Mouse (Mus musculus): ENCODE data around the gene Ksr1. TPM values are rescaled to one million over a fixed set of nuclear protein-coding genes. Genes with fewer than 3 reads are reported as not detected.

The Ksr1 gene
- polyA plus RNA-seq, 1 experiment = 14.5 TPM

DNA sequence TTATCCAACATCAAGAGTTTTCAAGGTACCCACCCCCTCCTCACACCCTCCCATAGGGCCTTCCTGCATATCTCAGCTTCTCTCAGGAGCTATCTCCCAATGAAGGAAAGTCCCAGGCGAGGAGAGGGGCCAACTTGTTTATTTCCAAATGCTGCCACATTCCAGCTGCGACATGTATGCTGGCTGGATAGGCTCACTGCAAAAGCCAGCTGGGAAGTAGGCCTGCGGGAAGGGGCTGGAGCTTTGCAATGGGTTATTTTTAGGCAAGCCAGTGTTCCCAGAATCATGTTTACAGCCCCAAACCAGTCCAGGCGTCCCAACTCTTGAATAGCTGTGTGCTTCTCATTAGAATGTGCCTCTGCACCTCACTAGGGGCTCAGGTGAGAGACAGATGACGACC, 51.5 kb downstream of the Ksr1 start:
- Histone ChIP-seq H3K27ac (ENCODE audit: insufficient read depth, low read length) (peak overlapping the region; percentile 32; the same call in 1 of the 2 replicates), H3K36me3 (ENCODE audit: control insufficient read depth, insufficient read depth, low read length) (no peaks in the 10 kb centered on the region), H3K27me3 (ENCODE audit: control insufficient read depth, insufficient read depth, low read length) (no peaks in the 10 kb centered on the region), H3K4me3 (ENCODE audit: extremely low read depth, insufficient read depth, insufficient read length) (no peak overlapping the region), H3K4me1 (ENCODE audit: control insufficient read depth, insufficient read depth, insufficient read length) (peaks cover 9% of the 10 kb centered on the region; the same call in 1 of the 2 replicates)
- 86% methylated on average over 5 of the region's 5 CpGs for WGBS
- TF ChIP-seq CTCF (IDR thresholded peaks at IDR 0.05; ENCODE audit: extremely low read depth, insufficient read depth, insufficient read length, insufficient replicate concordance) = no peak
- TF ChIP-seq POLR2A (IDR thresholded peaks at IDR 0.05; ENCODE audit: low read depth, low read length) = no peak
- DNase-seq (ENCODE audit: low read depth in 1 of 2, low spot score in 2 of 2) = no peak

DNA sequence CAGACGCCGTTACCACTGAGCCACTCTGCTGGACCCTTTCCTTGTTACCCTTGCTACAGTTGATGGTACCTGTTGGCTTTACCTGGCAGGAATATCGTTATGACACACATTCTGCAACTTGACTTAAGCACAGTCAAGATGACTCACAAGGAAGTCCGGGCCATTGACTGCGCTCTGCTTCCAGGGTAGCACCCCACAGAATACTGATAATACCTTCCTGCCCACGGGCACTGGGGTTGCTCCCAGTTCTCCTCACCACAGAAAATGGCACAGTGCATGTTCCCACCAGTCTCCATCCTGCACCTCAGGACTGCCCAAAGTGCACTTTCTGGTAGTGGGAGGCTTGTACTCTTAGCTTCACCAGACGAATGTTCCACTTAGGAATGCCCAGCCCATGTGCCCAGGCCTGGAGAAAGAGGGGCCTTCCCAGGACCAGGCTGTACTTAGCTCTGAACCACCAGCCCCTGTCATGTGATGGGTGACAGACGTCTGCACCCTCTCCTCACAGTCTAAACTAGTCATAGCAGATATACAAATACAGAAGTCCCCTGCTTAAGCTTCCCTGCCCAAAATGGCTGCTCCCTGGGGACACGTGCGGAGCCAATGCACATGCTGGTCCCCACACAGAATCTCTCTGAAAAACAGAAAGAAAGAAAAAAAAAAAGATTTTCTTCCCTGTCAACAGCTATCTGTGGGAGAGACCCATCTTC, 52.1 kb downstream of the Ksr1 start:
- DNase-seq (ENCODE audit: low read depth in 1 of 2, low spot score in 2 of 2) = no peak
- no peak overlapping the region for H3K4me3 ChIP-seq (ENCODE audit: extremely low read depth, insufficient read depth, insufficient read length)
- H3K27me3 ChIP-seq (ENCODE audit: control insufficient read depth, insufficient read depth, low read length) = no peaks in the 10 kb centered on the region
- TF ChIP-seq CTCF (IDR thresholded peaks at IDR 0.05; ENCODE audit: extremely low read depth, insufficient read depth, insufficient read length, insufficient replicate concordance) (no peak), POLR2A (IDR thresholded peaks at IDR 0.05; ENCODE audit: low read depth, low read length) (no peak)
- H3K27ac ChIP-seq (ENCODE audit: insufficient read depth, low read length) = peak overlapping the region; percentile 32; the same call in 1 of the 2 replicates
- H3K36me3 ChIP-seq (ENCODE audit: control insufficient read depth, insufficient read depth, low read length) = no peaks in the 10 kb centered on the region
- 60% methylated on average over 10 of the region's 10 CpGs for WGBS
- peaks cover 9% of the 10 kb centered on the region; the same call in 1 of the 2 replicates for H3K4me1 ChIP-seq (ENCODE audit: control insufficient read depth, insufficient read depth, insufficient read length)

DNA sequence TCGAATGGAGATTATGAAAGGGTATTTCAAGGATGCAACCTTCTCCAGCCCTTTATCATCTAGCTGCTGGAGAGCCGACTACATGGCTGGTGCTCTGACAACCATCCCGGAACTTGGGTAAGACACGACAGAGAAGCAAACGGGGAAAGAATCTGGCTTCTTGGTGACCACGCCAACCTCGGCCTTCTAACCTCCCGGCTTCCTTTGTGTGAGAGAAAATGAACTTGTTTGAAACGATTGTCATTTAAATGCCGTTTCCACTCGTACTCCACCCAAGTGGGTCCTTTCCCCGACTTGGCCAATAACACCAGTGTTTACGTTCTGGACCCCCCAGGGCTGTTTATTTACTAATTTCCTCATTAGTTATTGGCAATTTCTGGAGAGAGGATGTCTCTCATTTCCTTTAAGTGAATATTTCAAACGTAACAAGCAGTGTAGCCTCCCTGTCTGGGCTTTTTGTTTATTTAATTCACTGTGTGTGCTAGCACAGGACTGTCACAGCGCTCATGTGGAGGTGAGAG, 52.8 kb downstream of the Ksr1 start:
- H3K27ac ChIP-seq (ENCODE audit: insufficient read depth, low read length) = no peak overlapping the region
- 64% methylated on average over 15 of the region's 15 CpGs for WGBS

DNA sequence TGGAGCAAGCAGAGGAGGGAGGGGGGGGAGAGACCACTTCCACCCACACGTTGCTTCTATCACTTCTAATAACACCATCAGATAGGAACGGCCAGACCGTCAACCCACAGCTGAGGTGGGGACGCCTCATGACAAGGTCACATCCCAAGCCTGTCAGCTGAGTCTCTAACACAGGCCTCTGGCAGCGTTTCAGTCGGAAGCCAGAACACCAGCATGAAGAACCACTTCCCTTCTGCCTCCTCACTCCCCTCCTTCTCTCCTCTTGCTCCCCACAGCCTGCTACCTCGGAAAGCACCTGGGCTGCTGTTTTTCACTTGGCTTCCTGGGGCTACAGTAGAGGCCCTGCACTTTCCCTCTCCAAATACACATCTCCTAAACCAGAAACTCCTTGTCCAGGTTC, 53.4 kb downstream of the Ksr1 start:
- 0 out of 2 replicates have a peak overlapping the region, but pooled peaks have one; percentile 0 for H3K27ac ChIP-seq (ENCODE audit: insufficient read depth, low read length)
- no peak for DNase-seq (ENCODE audit: low read depth in 1 of 2, low spot score in 2 of 2)
- TF ChIP-seq CTCF (IDR thresholded peaks at IDR 0.05; ENCODE audit: extremely low read depth, insufficient read depth, insufficient read length, insufficient replicate concordance) (no peak), POLR2A (IDR thresholded peaks at IDR 0.05; ENCODE audit: low read depth, low read length) (no peak)
- no peak overlapping the region for H3K4me3 ChIP-seq (ENCODE audit: extremely low read depth, insufficient read depth, insufficient read length)
- WGBS = 14% methylated on average over 7 of the region's 7 CpGs
- no peaks in the 10 kb centered on the region for H3K36me3 ChIP-seq (ENCODE audit: control insufficient read depth, insufficient read depth, low read length)
- H3K4me1 ChIP-seq (ENCODE audit: control insufficient read depth, insufficient read depth, insufficient read length) = peaks cover 16% of the 10 kb centered on the region; the same call in 1 of the 2 replicates
- no peaks in the 10 kb centered on the region for H3K27me3 ChIP-seq (ENCODE audit: control insufficient read depth, insufficient read depth, low read length)

More for the DNA sequence above, 52.8 kb downstream of the Ksr1 start:
- TF ChIP-seq CTCF (IDR thresholded peaks at IDR 0.05; ENCODE audit: extremely low read depth, insufficient read depth, insufficient read length, insufficient replicate concordance) = no peak
- no peak for TF ChIP-seq POLR2A (IDR thresholded peaks at IDR 0.05; ENCODE audit: low read depth, low read length)
- peaks cover 10% of the 10 kb centered on the region; the same call in 1 of the 2 replicates for H3K4me1 ChIP-seq (ENCODE audit: control insufficient read depth, insufficient read depth, insufficient read length)
- no peaks in the 10 kb centered on the region for H3K27me3 ChIP-seq (ENCODE audit: control insufficient read depth, insufficient read depth, low read length)
- no peaks in the 10 kb centered on the region for H3K36me3 ChIP-seq (ENCODE audit: control insufficient read depth, insufficient read depth, low read length)
- no peak for DNase-seq (ENCODE audit: low read depth in 1 of 2, low spot score in 2 of 2)
- no peak overlapping the region for H3K4me3 ChIP-seq (ENCODE audit: extremely low read depth, insufficient read depth, insufficient read length)

DNA sequence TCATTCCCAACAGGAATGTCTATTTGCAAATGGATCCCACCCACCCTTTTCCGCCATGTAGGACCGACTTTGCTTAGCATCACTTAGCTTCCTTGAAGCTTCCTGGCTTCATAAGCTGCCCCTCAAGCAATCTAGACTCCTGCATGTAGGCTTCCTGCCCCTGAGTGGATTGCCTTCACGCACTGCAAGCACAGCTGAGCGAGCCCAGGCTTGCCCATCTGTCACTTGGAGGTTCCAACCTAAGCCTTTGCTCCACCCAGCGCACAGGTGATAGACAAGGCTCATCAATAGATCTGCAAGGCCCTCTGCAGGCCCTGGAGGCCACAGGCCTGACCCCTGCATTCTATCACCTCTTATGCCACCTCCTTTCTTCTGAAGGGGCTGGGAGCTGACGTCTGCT, 54.0 kb downstream of the Ksr1 start:
- no peak overlapping the region for H3K27ac ChIP-seq (ENCODE audit: insufficient read depth, low read length)

DNA sequence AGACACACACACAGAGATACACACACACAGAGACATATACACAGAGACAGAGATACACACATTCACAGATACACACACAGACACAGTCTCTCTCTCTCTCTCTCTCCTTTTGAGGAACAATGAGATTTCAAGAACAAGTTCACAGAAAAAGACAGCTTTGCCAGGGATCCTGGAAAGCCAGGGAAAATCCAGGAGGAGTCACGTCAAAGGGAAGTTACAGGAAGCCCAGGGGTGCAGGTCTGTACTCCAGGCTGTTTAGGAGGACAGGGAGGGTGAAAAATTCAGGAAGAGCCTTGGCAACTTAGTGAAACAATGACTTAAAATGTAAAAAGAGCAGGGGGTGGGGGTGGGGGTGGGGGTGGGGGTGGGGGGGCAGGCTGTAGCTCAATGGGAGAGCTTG, 56.5 kb downstream of the Ksr1 start:
- 79% methylated on average over 1 of the region's 1 CpGs for WGBS
- H3K36me3 ChIP-seq (ENCODE audit: control insufficient read depth, insufficient read depth, low read length) = no peaks in the 10 kb centered on the region
- H3K4me1 ChIP-seq (ENCODE audit: control insufficient read depth, insufficient read depth, insufficient read length) = peaks cover 16% of the 10 kb centered on the region; the same call in 1 of the 2 replicates
- H3K4me3 ChIP-seq (ENCODE audit: extremely low read depth, insufficient read depth, insufficient read length) = no peak overlapping the region
- peak overlapping the region; percentile 10; the same call in 1 of the 2 replicates for H3K27ac ChIP-seq (ENCODE audit: insufficient read depth, low read length)
- TF ChIP-seq POLR2A (IDR thresholded peaks at IDR 0.05; ENCODE audit: low read depth, low read length) (no peak), CTCF (IDR thresholded peaks at IDR 0.05; ENCODE audit: extremely low read depth, insufficient read depth, insufficient read length, insufficient replicate concordance) (no peak)
- no peaks in the 10 kb centered on the region for H3K27me3 ChIP-seq (ENCODE audit: control insufficient read depth, insufficient read depth, low read length)
- no peak for DNase-seq (ENCODE audit: low read depth in 1 of 2, low spot score in 2 of 2)

More for the DNA sequence above, 54.0 kb downstream of the Ksr1 start:
- no peaks in the 10 kb centered on the region for H3K36me3 ChIP-seq (ENCODE audit: control insufficient read depth, insufficient read depth, low read length)
- H3K4me3 ChIP-seq (ENCODE audit: extremely low read depth, insufficient read depth, insufficient read length) = no peak overlapping the region
- H3K4me1 ChIP-seq (ENCODE audit: control insufficient read depth, insufficient read depth, insufficient read length) = peaks cover 16% of the 10 kb centered on the region; the same call in 1 of the 2 replicates
- TF ChIP-seq POLR2A (IDR thresholded peaks at IDR 0.05; ENCODE audit: low read depth, low read length) (no peak), CTCF (IDR thresholded peaks at IDR 0.05; ENCODE audit: extremely low read depth, insufficient read depth, insufficient read length, insufficient replicate concordance) (no peak)
- no peak for DNase-seq (ENCODE audit: low read depth in 1 of 2, low spot score in 2 of 2)
- no peaks in the 10 kb centered on the region for H3K27me3 ChIP-seq (ENCODE audit: control insufficient read depth, insufficient read depth, low read length)
- WGBS = 89% methylated on average over 6 of the region's 6 CpGs

DNA sequence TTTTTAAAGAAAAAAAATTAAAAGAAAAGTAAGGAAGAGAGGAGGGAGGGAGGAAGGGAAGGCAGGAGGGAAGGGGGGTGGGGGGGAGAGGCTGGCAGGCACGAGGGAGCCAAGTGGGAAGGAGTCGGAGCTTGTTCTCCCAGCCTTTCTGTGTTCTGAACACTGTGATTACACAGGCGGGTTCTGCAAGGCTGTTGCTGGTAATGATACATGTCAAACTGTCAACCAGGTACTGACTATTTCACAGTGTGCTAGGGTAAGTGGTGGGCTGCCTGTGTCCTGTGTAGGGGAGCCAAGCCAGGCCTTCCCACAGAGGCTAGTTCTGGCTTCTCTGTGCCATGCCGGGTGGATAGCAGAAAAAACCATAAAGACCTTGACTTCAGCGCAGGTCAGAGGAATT, 57.2 kb downstream of the Ksr1 start:
- no peaks in the 10 kb centered on the region for H3K27me3 ChIP-seq (ENCODE audit: control insufficient read depth, insufficient read depth, low read length)
- WGBS = 69% methylated on average over 5 of the region's 5 CpGs
- TF ChIP-seq POLR2A (IDR thresholded peaks at IDR 0.05; ENCODE audit: low read depth, low read length) (no peak), CTCF (IDR thresholded peaks at IDR 0.05; ENCODE audit: extremely low read depth, insufficient read depth, insufficient read length, insufficient replicate concordance) (no peak)
- H3K4me1 ChIP-seq (ENCODE audit: control insufficient read depth, insufficient read depth, insufficient read length) = peaks cover 16% of the 10 kb centered on the region; the same call in 1 of the 2 replicates
- peak overlapping the region; percentile 10 for H3K27ac ChIP-seq (ENCODE audit: insufficient read depth, low read length)
- no peaks in the 10 kb centered on the region for H3K36me3 ChIP-seq (ENCODE audit: control insufficient read depth, insufficient read depth, low read length)
- no peak for DNase-seq (ENCODE audit: low read depth in 1 of 2, low spot score in 2 of 2)
- H3K4me3 ChIP-seq (ENCODE audit: extremely low read depth, insufficient read depth, insufficient read length) = no peak overlapping the region
